Mouse (Mus musculus): ENCODE measurements around the gene Cnnm3. TPM values are rescaled to one million over a fixed set of nuclear protein-coding genes. Genes with fewer than 3 reads are reported as not detected.

Cnnm3 gene
- polyA plus RNA-seq, 1 experiment from 2014 or later = 6.0 TPM

GRCm38 (mm10) chr1:36541844-36542243, 30.2 kb downstream of the Cnnm3 start:
- Histone ChIP-seq H3K9ac (ENCODE audit: low read length) (no peak overlapping the region), H3K36me3 (ENCODE audit: control insufficient read depth, insufficient read depth, low read length) (peaks cover 11% of the 10 kb centered on the region; the same call in 1 of the 2 replicates), H3K4me2 (ENCODE audit: low read depth, severe bottlenecking) (no peak overlapping the region), H3K4me1 (ENCODE audit: control insufficient read depth, insufficient read depth, low read length) (peaks cover 5% of the 10 kb centered on the region; the same call in 1 of the 2 replicates), H3K9me3 (ENCODE audit: control insufficient read depth, low read length) (no peaks in the 10 kb centered on the region), H3K27ac (replicated peaks; ENCODE audit: low read depth, low read length) (no peak overlapping the region), H3K4me3 (ENCODE audit: low read depth, low read length) (no peak overlapping the region), H3K27me3 (ENCODE audit: control insufficient read depth, insufficient read depth, low read length) (no peaks in the 10 kb centered on the region)
- DNase-seq (ENCODE audit: low spot score) = no peak
- ATAC-seq (ENCODE audit: insufficient number of reproducible peaks, low FRiP score, low TSS enrichment, low read depth) = no peak
- 96% methylated on average over 16 of the region's 16 CpGs for WGBS

- H3K27ac ChIP-seq (replicated peaks; ENCODE audit: low read depth, low read length) = no peak overlapping the region
- WGBS = 90% methylated on average over 9 of the region's 9 CpGs
- H3K36me3 ChIP-seq (ENCODE audit: control insufficient read depth, insufficient read depth, low read length) = peaks cover 11% of the 10 kb centered on the region; the same call in 1 of the 2 replicates
- H3K4me2 ChIP-seq (ENCODE audit: low read depth, severe bottlenecking) = no peak overlapping the region
- peaks cover 9% of the 10 kb centered on the region; the same call in 1 of the 2 replicates for H3K4me1 ChIP-seq (ENCODE audit: control insufficient read depth, insufficient read depth, low read length)
- ATAC-seq (ENCODE audit: insufficient number of reproducible peaks, low FRiP score, low TSS enrichment, low read depth) (no peak), DNase-seq (ENCODE audit: low spot score) (no peak)
- H3K9ac ChIP-seq (ENCODE audit: low read length) = no peak overlapping the region
- H3K4me3 ChIP-seq (ENCODE audit: low read depth, low read length) = no peak overlapping the region
- no peaks in the 10 kb centered on the region for H3K9me3 ChIP-seq (ENCODE audit: control insufficient read depth, low read length)
- no peaks in the 10 kb centered on the region for H3K27me3 ChIP-seq (ENCODE audit: control insufficient read depth, insufficient read depth, low read length)
Observed at GRCm38 (mm10) chr1:36542925-36543324, 31.3 kb downstream of the Cnnm3 start.

- Histone ChIP-seq H3K36me3 (ENCODE audit: control insufficient read depth, insufficient read depth, low read length) (peaks cover 17% of the 10 kb centered on the region; the same call in 1 of the 2 replicates), H3K4me2 (ENCODE audit: low read depth, severe bottlenecking) (no peak overlapping the region), H3K4me3 (ENCODE audit: low read depth, low read length) (no peak overlapping the region), H3K9me3 (ENCODE audit: control insufficient read depth, low read length) (no peaks in the 10 kb centered on the region), H3K4me1 (ENCODE audit: control insufficient read depth, insufficient read depth, low read length) (peaks cover 28% of the 10 kb centered on the region), H3K27ac (replicated peaks; ENCODE audit: low read depth, low read length) (no peak overlapping the region), H3K27me3 (ENCODE audit: control insufficient read depth, insufficient read depth, low read length) (no peaks in the 10 kb centered on the region), H3K9ac (ENCODE audit: low read length) (no peak overlapping the region)
- WGBS = 89% methylated on average over 2 of the region's 2 CpGs
- DNase-seq (ENCODE audit: low spot score) (no peak), ATAC-seq (ENCODE audit: insufficient number of reproducible peaks, low FRiP score, low TSS enrichment, low read depth) (no peak)
Observed at GRCm38 (mm10) chr1:36545382-36545781, 33.7 kb downstream of the Cnnm3 start.

- Histone ChIP-seq H3K9me3 (ENCODE audit: control insufficient read depth, low read length) (no peaks in the 10 kb centered on the region), H3K27me3 (ENCODE audit: control insufficient read depth, insufficient read depth, low read length) (no peaks in the 10 kb centered on the region), H3K27ac (replicated peaks; ENCODE audit: low read depth, low read length) (no peak overlapping the region), H3K4me2 (ENCODE audit: low read depth, severe bottlenecking) (peak overlapping the region; percentile 69), H3K4me3 (ENCODE audit: low read depth, low read length) (peak overlapping the region; percentile 68), H3K36me3 (ENCODE audit: control insufficient read depth, insufficient read depth, low read length) (peaks cover 20% of the 10 kb centered on the region; the same call in 1 of the 2 replicates), H3K4me1 (ENCODE audit: control insufficient read depth, insufficient read depth, low read length) (peaks cover 28% of the 10 kb centered on the region), H3K9ac (ENCODE audit: low read length) (peak overlapping the region; percentile 78; the same call in 1 of the 2 replicates)
- ATAC-seq (ENCODE audit: insufficient number of reproducible peaks, low FRiP score, low TSS enrichment, low read depth) = no peak
- DNase-seq (ENCODE audit: low spot score) = no peak
- 77% methylated on average over 19 of the region's 19 CpGs for WGBS
Observed at GRCm38 (mm10) chr1:36545845-36546600, 34.4 kb downstream of the Cnnm3 start.

GRCm38 (mm10) chr1:36546888-36547471, 35.3 kb downstream of the Cnnm3 start, which contains the start of gene Ankrd39:
Ankrd39 (minus strand) TSS chr1:36547445.
- peak within 1 kb of the TSS; percentile 56 for H3K27ac ChIP-seq (replicated peaks; ENCODE audit: low read depth, low read length)
- ATAC-seq (ENCODE audit: insufficient number of reproducible peaks, low FRiP score, low TSS enrichment, low read depth) = peak; percentile 93
- H3K4me1 ChIP-seq (ENCODE audit: control insufficient read depth, insufficient read depth, low read length) = peaks cover 28% of the 10 kb centered on the region
- peak within 1 kb of the TSS; percentile 69 for H3K4me2 ChIP-seq (ENCODE audit: low read depth, severe bottlenecking)
- peaks cover 17% of the 10 kb centered on the region; the same call in 1 of the 2 replicates for H3K36me3 ChIP-seq (ENCODE audit: control insufficient read depth, insufficient read depth, low read length)
- under 1% methylated on average over 43 of the region's 43 CpGs for WGBS
- H3K4me3 ChIP-seq (ENCODE audit: low read depth, low read length) = peak within 1 kb of the TSS; percentile 68
- DNase-seq (ENCODE audit: low spot score) = peak; percentile 97
- H3K9ac ChIP-seq (ENCODE audit: low read length) = peak within 1 kb of the TSS; percentile 78
- no peaks in the 10 kb centered on the region for H3K27me3 ChIP-seq (ENCODE audit: control insufficient read depth, insufficient read depth, low read length)
- no peaks in the 10 kb centered on the region for H3K9me3 ChIP-seq (ENCODE audit: control insufficient read depth, low read length)

GRCm38 (mm10) chr1:36547981-36548598, 36.4 kb downstream of the Cnnm3 start:
- H3K9ac ChIP-seq (ENCODE audit: low read length) = no peak overlapping the region
- H3K27ac ChIP-seq (replicated peaks; ENCODE audit: low read depth, low read length) = peak overlapping the region; percentile 53
- H3K4me2 ChIP-seq (ENCODE audit: low read depth, severe bottlenecking) = no peak overlapping the region
- no peak overlapping the region for H3K4me3 ChIP-seq (ENCODE audit: low read depth, low read length)
- H3K4me1 ChIP-seq (ENCODE audit: control insufficient read depth, insufficient read depth, low read length) = peaks cover 28% of the 10 kb centered on the region
- no peaks in the 10 kb centered on the region for H3K27me3 ChIP-seq (ENCODE audit: control insufficient read depth, insufficient read depth, low read length)
- H3K36me3 ChIP-seq (ENCODE audit: control insufficient read depth, insufficient read depth, low read length) = peaks cover 25% of the 10 kb centered on the region
- DNase-seq (ENCODE audit: low spot score) (no peak), ATAC-seq (ENCODE audit: insufficient number of reproducible peaks, low FRiP score, low TSS enrichment, low read depth) (no peak)
- 42% methylated on average over 9 of the region's 9 CpGs for WGBS
- H3K9me3 ChIP-seq (ENCODE audit: control insufficient read depth, low read length) = no peaks in the 10 kb centered on the region

GRCm38 (mm10) chr1:36548771-36549170, 37.1 kb downstream of the Cnnm3 start:
- no peak overlapping the region for H3K9ac ChIP-seq (ENCODE audit: low read length)
- H3K4me2 ChIP-seq (ENCODE audit: low read depth, severe bottlenecking) = 0 out of 2 replicates have a peak overlapping the region, but pooled peaks have one; percentile 7
- H3K27ac ChIP-seq (replicated peaks; ENCODE audit: low read depth, low read length) = no peak overlapping the region; the same call in 1 of the 2 replicates
- 50% methylated on average over 8 of the region's 8 CpGs for WGBS
- DNase-seq (ENCODE audit: low spot score) (no peak), ATAC-seq (ENCODE audit: insufficient number of reproducible peaks, low FRiP score, low TSS enrichment, low read depth) (no peak)
- peaks cover 30% of the 10 kb centered on the region for H3K36me3 ChIP-seq (ENCODE audit: control insufficient read depth, insufficient read depth, low read length)
- peaks cover 28% of the 10 kb centered on the region for H3K4me1 ChIP-seq (ENCODE audit: control insufficient read depth, insufficient read depth, low read length)
- no peaks in the 10 kb centered on the region for H3K27me3 ChIP-seq (ENCODE audit: control insufficient read depth, insufficient read depth, low read length)
- no peaks in the 10 kb centered on the region for H3K9me3 ChIP-seq (ENCODE audit: control insufficient read depth, low read length)
- no peak overlapping the region for H3K4me3 ChIP-seq (ENCODE audit: low read depth, low read length)

GRCm38 (mm10) chr1:36549491-36549890, 37.8 kb downstream of the Cnnm3 start:
- no peak overlapping the region for H3K4me3 ChIP-seq (ENCODE audit: low read depth, low read length)
- DNase-seq (ENCODE audit: low spot score) (no peak), ATAC-seq (ENCODE audit: insufficient number of reproducible peaks, low FRiP score, low TSS enrichment, low read depth) (no peak)
- no peaks in the 10 kb centered on the region for H3K27me3 ChIP-seq (ENCODE audit: control insufficient read depth, insufficient read depth, low read length)
- 0 out of 2 replicates have a peak overlapping the region, but pooled peaks have one; percentile 7 for H3K4me2 ChIP-seq (ENCODE audit: low read depth, severe bottlenecking)
- no peak overlapping the region; the same call in 1 of the 2 replicates for H3K27ac ChIP-seq (replicated peaks; ENCODE audit: low read depth, low read length)
- no peaks in the 10 kb centered on the region for H3K9me3 ChIP-seq (ENCODE audit: control insufficient read depth, low read length)
- WGBS = 77% methylated on average over 18 of the region's 18 CpGs
- peaks cover 33% of the 10 kb centered on the region for H3K36me3 ChIP-seq (ENCODE audit: control insufficient read depth, insufficient read depth, low read length)
- no peak overlapping the region for H3K9ac ChIP-seq (ENCODE audit: low read length)
- peaks cover 34% of the 10 kb centered on the region for H3K4me1 ChIP-seq (ENCODE audit: control insufficient read depth, insufficient read depth, low read length)
